Mouse (Mus musculus): ENCODE data around the gene Cdca5.

- TF ChIP-seq CTCF (IDR thresholded peaks at IDR 0.05; ENCODE audit: insufficient read depth, low read depth, low read length) (no peak), POLR2A (IDR thresholded peaks at IDR 0.05; ENCODE audit: insufficient read depth, low read depth, low read length) (peak; percentile 93)
Observed at GRCm38 (mm10) chr19:6057313-6058096, 27.3 kb upstream of the Cdca5 start, which contains the start of the genes Mrpl49 and Fau.
